Mouse (Mus musculus): ENCODE results near the gene Nt5dc3. TPM values are rescaled to one million over a fixed set of nuclear protein-coding genes. Genes with fewer than 3 reads are reported as not detected.

The Nt5dc3 gene
- polyA plus RNA-seq, 1 experiment = 15.5 TPM

GRCm38 (mm10) chr10:86814292-86815131 is 35.7 kb downstream of the Nt5dc3 start:
- Histone ChIP-seq H3K36me3 (ENCODE audit: control insufficient read depth, insufficient read depth) (peaks cover 12% of the 10 kb centered on the region), H3ac (ENCODE audit: control insufficient read depth, insufficient read length) (no peak overlapping the region), H3K4me2 (ENCODE audit: low read depth) (no peak overlapping the region), H3K27me3 (ENCODE audit: control insufficient read depth, insufficient read depth, insufficient read length) (no peaks in the 10 kb centered on the region), H3K4me3 (no peak overlapping the region), H3K79me2 (ENCODE audit: control insufficient read depth, insufficient read depth) (peaks cover 4% of the 10 kb centered on the region)
- TF ChIP-seq MYOG (IDR thresholded peaks at IDR 0.05; ENCODE audit: control insufficient read depth in 1 of 3, insufficient read depth in 1 of 3, insufficient read length in 2 of 3, low read depth in 2 of 3) (no peak), SRF (IDR thresholded peaks at IDR 0.05; ENCODE audit: control insufficient read depth, insufficient read length, low read depth) (no peak), REST (IDR thresholded peaks at IDR 0.05; ENCODE audit: insufficient read depth, insufficient read length) (no peak), USF1 (IDR thresholded peaks at IDR 0.05; ENCODE audit: low read depth) (no peak), E2F4 (IDR thresholded peaks at IDR 0.05; ENCODE audit: insufficient read depth) (no peak), POLR2A (IDR thresholded peaks at IDR 0.05; ENCODE audit: insufficient read length, low read depth) (no peak), TCF12 (IDR thresholded peaks at IDR 0.05; ENCODE audit: insufficient read depth, poor library complexity, severe bottlenecking) (no peak), MAX (IDR thresholded peaks at IDR 0.05; ENCODE audit: low read depth) (no peak), TCF3 (IDR thresholded peaks at IDR 0.05; ENCODE audit: insufficient read length, low read depth) (no peak), MYOD1 (IDR thresholded peaks at IDR 0.05; ENCODE audit: control insufficient read depth in 1 of 3, insufficient read length in 2 of 3, low read depth in 2 of 3) (no peak)

GRCm38 (mm10) chr10:86815133-86815532 is 36.3 kb downstream of the Nt5dc3 start:
- H3K4me3 ChIP-seq = no peak overlapping the region
- TF ChIP-seq MYOG (IDR thresholded peaks at IDR 0.05; ENCODE audit: control insufficient read depth in 1 of 3, insufficient read depth in 1 of 3, insufficient read length in 2 of 3, low read depth in 2 of 3) = no peak
- no peak for TF ChIP-seq REST (IDR thresholded peaks at IDR 0.05; ENCODE audit: insufficient read depth, insufficient read length)
- TF ChIP-seq E2F4 (IDR thresholded peaks at IDR 0.05; ENCODE audit: insufficient read depth) = no peak
- TF ChIP-seq POLR2A (IDR thresholded peaks at IDR 0.05; ENCODE audit: insufficient read length, low read depth) = no peak
- no peak for TF ChIP-seq SRF (IDR thresholded peaks at IDR 0.05; ENCODE audit: control insufficient read depth, insufficient read length, low read depth)
- TF ChIP-seq MYOD1 (IDR thresholded peaks at IDR 0.05; ENCODE audit: control insufficient read depth in 1 of 3, insufficient read length in 2 of 3, low read depth in 2 of 3) = no peak
- TF ChIP-seq MAX (IDR thresholded peaks at IDR 0.05; ENCODE audit: low read depth) = no peak
- no peak for TF ChIP-seq CEBPB (IDR thresholded peaks at IDR 0.05; ENCODE audit: insufficient read depth, poor library complexity, severe bottlenecking)
- no peak for TF ChIP-seq TCF12 (IDR thresholded peaks at IDR 0.05; ENCODE audit: insufficient read depth, poor library complexity, severe bottlenecking)
- no peak for TF ChIP-seq POLR2AphosphoS2 (IDR thresholded peaks at IDR 0.05; ENCODE audit: insufficient read length, low read depth)
- TF ChIP-seq TCF3 (IDR thresholded peaks at IDR 0.05; ENCODE audit: insufficient read length, low read depth) = no peak
- peaks cover 12% of the 10 kb centered on the region for H3K36me3 ChIP-seq (ENCODE audit: control insufficient read depth, insufficient read depth)
- H3ac ChIP-seq (ENCODE audit: control insufficient read depth, insufficient read length) = no peak overlapping the region
- no peaks in the 10 kb centered on the region for H3K79me2 ChIP-seq (ENCODE audit: control insufficient read depth, insufficient read depth)
- no peaks in the 10 kb centered on the region for H3K27me3 ChIP-seq (ENCODE audit: control insufficient read depth, insufficient read depth, insufficient read length)
- H3K4me2 ChIP-seq (ENCODE audit: low read depth) = no peak overlapping the region

GRCm38 (mm10) chr10:86819649-86820165 is 40.9 kb downstream of the Nt5dc3 start:
- Histone ChIP-seq H3K36me3 (ENCODE audit: control insufficient read depth, insufficient read depth) (peaks cover 9% of the 10 kb centered on the region), H3K4me3 (no peak overlapping the region), H3K79me2 (ENCODE audit: control insufficient read depth, insufficient read depth) (no peaks in the 10 kb centered on the region), H3ac (ENCODE audit: control insufficient read depth, insufficient read length) (no peak overlapping the region), H3K4me2 (ENCODE audit: low read depth) (no peak overlapping the region), H3K27me3 (ENCODE audit: control insufficient read depth, insufficient read depth, insufficient read length) (no peaks in the 10 kb centered on the region)
- TF ChIP-seq MAX (IDR thresholded peaks at IDR 0.05; ENCODE audit: low read depth) (no peak), POLR2AphosphoS2 (IDR thresholded peaks at IDR 0.05; ENCODE audit: insufficient read length, low read depth) (no peak), REST (IDR thresholded peaks at IDR 0.05; ENCODE audit: insufficient read depth, insufficient read length) (no peak), MYOG (IDR thresholded peaks at IDR 0.05; ENCODE audit: control insufficient read depth in 1 of 3, insufficient read depth in 1 of 3, insufficient read length in 2 of 3, low read depth in 2 of 3) (no peak), E2F4 (IDR thresholded peaks at IDR 0.05; ENCODE audit: insufficient read depth) (no peak), USF1 (IDR thresholded peaks at IDR 0.05; ENCODE audit: low read depth) (no peak), CEBPB (IDR thresholded peaks at IDR 0.05; ENCODE audit: insufficient read depth, poor library complexity, severe bottlenecking) (no peak)

- Histone ChIP-seq H3K36me3 (ENCODE audit: control insufficient read depth, insufficient read depth) (peaks cover 12% of the 10 kb centered on the region), H3K4me2 (ENCODE audit: low read depth) (no peak overlapping the region), H3ac (ENCODE audit: control insufficient read depth, insufficient read length) (no peak overlapping the region), H3K27me3 (ENCODE audit: control insufficient read depth, insufficient read depth, insufficient read length) (no peaks in the 10 kb centered on the region), H3K79me2 (ENCODE audit: control insufficient read depth, insufficient read depth) (no peaks in the 10 kb centered on the region), H3K4me3 (no peak overlapping the region)
- TF ChIP-seq POLR2AphosphoS2 (IDR thresholded peaks at IDR 0.05; ENCODE audit: insufficient read length, low read depth) (no peak), TCF3 (IDR thresholded peaks at IDR 0.05; ENCODE audit: insufficient read length, low read depth) (no peak), MYOG (IDR thresholded peaks at IDR 0.05; ENCODE audit: control insufficient read depth in 1 of 3, insufficient read depth in 1 of 3, insufficient read length in 2 of 3, low read depth in 2 of 3) (no peak), MYOD1 (IDR thresholded peaks at IDR 0.05; ENCODE audit: control insufficient read depth in 1 of 3, insufficient read length in 2 of 3, low read depth in 2 of 3) (no peak), POLR2A (IDR thresholded peaks at IDR 0.05; ENCODE audit: insufficient read length, low read depth) (no peak), TCF12 (IDR thresholded peaks at IDR 0.05; ENCODE audit: insufficient read depth, poor library complexity, severe bottlenecking) (no peak), MAX (IDR thresholded peaks at IDR 0.05; ENCODE audit: low read depth) (no peak), E2F4 (IDR thresholded peaks at IDR 0.05; ENCODE audit: insufficient read depth) (no peak), SRF (IDR thresholded peaks at IDR 0.05; ENCODE audit: control insufficient read depth, insufficient read length, low read depth) (no peak), REST (IDR thresholded peaks at IDR 0.05; ENCODE audit: insufficient read depth, insufficient read length) (no peak), CEBPB (IDR thresholded peaks at IDR 0.05; ENCODE audit: insufficient read depth, poor library complexity, severe bottlenecking) (no peak), USF1 (IDR thresholded peaks at IDR 0.05; ENCODE audit: low read depth) (no peak)
These were observed 42.2 kb downstream of the Nt5dc3 start for GRCm38 (mm10) chr10:86821014-86821413.
